Mouse (Mus musculus) stomach, embryonic 16.5 days (tissue): ENCODE data around the gene Mphosph10. TPM values are rescaled to one million over a fixed set of nuclear protein-coding genes. Genes with fewer than 3 reads are reported as not detected.

Experiments used
- ATAC-seq: fragments of 200-750 bp; cut with Nextera tagmentation; 2 replicates; pipeline ENCODE4 v1.8.0; 2017; ENCODE audit warnings: moderate number of reproducible peaks, moderate TSS enrichment; ENCODE audit not compliant: insufficient read depth, low FRiP score
- H3K27ac ChIP-seq: fragments of 300-500 bp; sonication (generic); 2 replicates; pipeline ENCODE4 v1.5.1; 2014; ENCODE audit warnings: low read length
- H3K27me3 ChIP-seq: fragments of 300-500 bp; sonication (generic); 2 replicates; pipeline ENCODE4 v1.6.1; 2014; ENCODE audit warnings: low read length, control low read depth, mixed read lengths; ENCODE audit not compliant: control insufficient read depth, insufficient read depth
- H3K36me3 ChIP-seq: fragments of 300-500 bp; sonication (generic); 2 replicates; pipeline ENCODE4 v1.6.1; 2014; ENCODE audit warnings: low read length; ENCODE audit not compliant: control insufficient read depth, insufficient read depth
- H3K4me1 ChIP-seq: fragments of 300-500 bp; sonication (generic); 2 replicates; pipeline ENCODE4 v1.6.1; 2014; ENCODE audit warnings: low read length, control low read depth, mixed read lengths; ENCODE audit not compliant: control insufficient read depth, insufficient read depth
- H3K4me2 ChIP-seq: fragments of 300-500 bp; sonication (generic); 2 replicates; pipeline ENCODE4 v1.6.1; 2014; ENCODE audit warnings: low read depth, low read length, mixed read lengths
- H3K4me3 ChIP-seq: fragments of 300-500 bp; sonication (generic); replicated peaks from 2 replicates; pipeline ENCODE4 v1.5.1; 2014; ENCODE audit warnings: mild to moderate bottlenecking, low read length
- H3K9ac ChIP-seq: fragments of 300-500 bp; sonication (generic); 2 replicates; pipeline ENCODE4 v1.6.1; 2014; ENCODE audit warnings: low read length
- H3K9me3 ChIP-seq: fragments of 300-500 bp; sonication (generic); replicated peaks from 2 replicates; pipeline ENCODE4 v1.6.1; 2016; ENCODE audit warnings: low read length, control low read depth; ENCODE audit not compliant: control insufficient read depth
- WGBS: fragments of 180-500 bp; shearing (Covaris S2); extraction: QIAGEN DNeasy Blood & Tissue Kit; methylation state at CpG from one replicate; pipeline ENCODE4 v1.1.7; 2014; 5-methylcytosine and 5-hydroxymethylcytosine counted together
- polyA plus RNA-seq: library from polyadenylated mRNA; unstranded; fragments of >200 nt; fragmentation: Nextera tagmentation; extraction: Ambion mirVana; gene quantifications from 2 replicates; pipeline ENCODE4 v1.2.1, GENCODE M21; 2015

Mphosph10 gene
- polyA plus RNA-seq, 1 experiment from 2014 or later, result 43.9 TPM

DNA sequence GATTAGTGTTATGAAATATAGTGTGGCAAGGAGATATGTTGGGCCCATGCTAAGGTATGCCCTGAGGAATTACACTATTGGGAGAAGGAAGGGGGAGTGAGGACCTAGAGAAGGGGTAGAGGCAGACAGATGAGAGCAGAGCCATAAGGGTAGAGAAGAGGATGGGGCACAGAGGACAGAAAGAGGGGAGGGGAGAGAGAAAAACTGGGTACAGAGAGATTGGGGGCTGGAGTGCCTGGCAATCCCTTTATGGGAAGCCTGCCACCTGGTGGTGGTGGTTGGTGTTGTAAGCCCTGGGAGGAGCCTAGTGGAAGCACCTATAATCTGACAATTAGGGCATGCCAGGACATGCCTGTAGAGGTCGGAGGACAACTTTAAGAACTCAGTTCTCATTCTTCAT lies 65.2 kb downstream of the Mphosph10 start:
- Histone ChIP-seq H3K27ac (no peak overlapping the region), H3K36me3 (peaks cover 5% of the 10 kb centered on the region; the same call in 1 of the 2 replicates), H3K9me3 (no peaks in the 10 kb centered on the region), H3K4me3 (no peak overlapping the region), H3K27me3 (no peaks in the 10 kb centered on the region), H3K4me2 (no peak overlapping the region), H3K4me1 (no peaks in the 10 kb centered on the region), H3K9ac (no peak overlapping the region)
- WGBS, result 25% methylated on average over 1 of the region's 1 CpGs
- ATAC-seq, result peak; percentile 50; the same call in 1 of the 2 replicates

Other genes with a start within 250 kb of the Mphosph10 start
- 0.12 and 0.22 TPM in 2 replicates for gene Trpm1, start 238.4 kb downstream of the Mphosph10 start, polyA plus RNA-seq
- 12.8 and 13.6 TPM in 2 replicates for gene Mtmr10, start 104.6 kb downstream of the Mphosph10 start, polyA plus RNA-seq
- 5.4 and 5.7 TPM in 2 replicates for gene Fan1, start 18.2 kb downstream of the Mphosph10 start, polyA plus RNA-seq
- gene Mcee, start 339 bp upstream of the Mphosph10 start, polyA plus RNA-seq, result 84.1 and 93.7 TPM in 2 replicates
- 5.8 and 6.7 TPM in 2 replicates for gene Apba2, start 109.4 kb upstream of the Mphosph10 start, polyA plus RNA-seq